9 mouse cellular contexts compared by ENCODE assay signal in the genomic region with DNA sequence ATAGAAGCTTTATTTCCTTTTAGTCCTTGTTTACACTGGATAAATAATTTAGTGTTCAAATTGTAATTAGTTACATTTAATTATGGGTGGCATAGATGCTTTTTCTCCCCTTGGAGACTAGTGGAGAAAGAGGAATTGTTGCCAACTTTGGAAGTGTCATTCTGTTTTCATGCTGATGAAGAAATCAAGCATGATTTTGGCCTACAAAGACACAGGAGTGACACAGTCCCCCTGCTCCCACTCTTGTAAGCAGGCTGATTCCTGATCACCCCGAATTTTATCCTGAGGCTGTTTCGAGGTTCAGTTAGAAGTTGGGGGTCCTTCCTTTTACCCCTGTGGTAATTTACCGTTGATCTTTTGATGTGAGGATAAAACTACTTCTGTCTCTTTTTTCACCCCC. TPM values are rescaled to one million over a fixed set of nuclear protein-coding genes. Genes with fewer than 3 reads are reported as not detected.
DNase-seq lines count a peak whose midpoint lies in the region; ATAC-seq and TF ChIP-seq lines count a peak whose summit lies in the region.
"Had no signal": no experiment of that assay in that cellular context is flagged by ENCODE, and none has a peak within 500 bp of the region (broad histone marks: within the 10 kb centered on the region; RNA-seq: fewer than 3 reads in every experiment).

No protein-coding gene starts in this region.

- no peak overlapping the region for H3K27ac ChIP-seq in heart, embryonic 10.5 days
- H3K27ac ChIP-seq in MEL (ENCODE audit: control insufficient read depth, low read depth, low read length), result no peak overlapping the region
- H3K27ac ChIP-seq in hindbrain, embryonic 11.5 days (ENCODE audit: low read depth, low read length), result no peak overlapping the region
- H3K27ac ChIP-seq in midbrain, embryonic 10.5 days (replicated peaks), result no peak overlapping the region

- no peak for TF ChIP-seq POLR2A in MEL (IDR thresholded peaks at IDR 0.05; ENCODE audit: control insufficient read depth in 1 of 2, insufficient read depth in 1 of 2, low read depth in 1 of 2, low read length in 2 of 2, poor library complexity in 1 of 2)

- peaks cover 67% of the 10 kb centered on the region for H3K79me2 ChIP-seq in MEL (ENCODE audit: control insufficient read depth, insufficient read depth, low read length, poor library complexity)

- peaks cover 4% of the 10 kb centered on the region; the same call in 1 of the 2 replicates for H3K27me3 ChIP-seq in heart, embryonic 10.5 days (ENCODE audit: insufficient read depth, poor library complexity, severe bottlenecking)
- H3K27me3 ChIP-seq in MEL (ENCODE audit: control insufficient read depth in 1 of 2, insufficient read depth in 2 of 2, low read length in 2 of 2), result no peaks in the 10 kb centered on the region
- no peaks in the 10 kb centered on the region for H3K27me3 ChIP-seq in hindbrain, embryonic 11.5 days (ENCODE audit: control insufficient read depth, insufficient read depth, low read length)
- H3K27me3 ChIP-seq in midbrain, embryonic 10.5 days (ENCODE audit: low read depth, poor library complexity, severe bottlenecking), result peaks cover 19% of the 10 kb centered on the region

- H3K9ac ChIP-seq in MEL (ENCODE audit: control insufficient read depth, low read depth, low read length, poor library complexity, severe bottlenecking), result peak overlapping the region; percentile 86
- H3K9ac ChIP-seq in hindbrain, embryonic 11.5 days (ENCODE audit: low read depth, low read length), result peak overlapping the region; percentile 82; the same call in 1 of the 2 replicates

- H3K4me1 ChIP-seq in heart, embryonic 10.5 days, result peaks cover 46% of the 10 kb centered on the region
- peaks cover 26 to 27% of the 10 kb centered on the region in 2 experiments for H3K4me1 ChIP-seq in MEL (ENCODE audit: control insufficient read depth in 1 of 2, insufficient read depth in 2 of 2, low read length in 2 of 2)
- H3K4me1 ChIP-seq in hindbrain, embryonic 11.5 days (replicated peaks; ENCODE audit: control insufficient read depth, insufficient read depth, low read length), result peaks cover 9% of the 10 kb centered on the region
- peaks cover 66% of the 10 kb centered on the region for H3K4me1 ChIP-seq in midbrain, embryonic 10.5 days

- TF ChIP-seq EP300 in MEL (IDR thresholded peaks at IDR 0.05; ENCODE audit: low read depth in 1 of 2, low read length in 2 of 2), result no peak

- no peak for TF ChIP-seq CTCF in MEL (IDR thresholded peaks at IDR 0.05 in 2 of 3, conservative IDR thresholded peaks at IDR 0.05 in 1 of 3; ENCODE audit: control insufficient read depth in 1 of 3, insufficient read depth in 1 of 3, low read depth in 2 of 3, low read length in 3 of 3, poor library complexity in 1 of 3, severe bottlenecking in 1 of 3)

- no peak for TF ChIP-seq RAD21 in MEL (IDR thresholded peaks at IDR 0.05; ENCODE audit: low read depth, low read length)

- peak overlapping the region; percentile 86 for H3K4me3 ChIP-seq in heart, embryonic 10.5 days
- peak overlapping the region; percentile 86 to 96 for H3K4me3 ChIP-seq in MEL (ENCODE audit: control insufficient read depth in 1 of 2, insufficient read depth in 1 of 2, low read depth in 2 of 2, low read length in 2 of 2)
- H3K4me3 ChIP-seq in hindbrain, embryonic 11.5 days (ENCODE audit: low read depth, low read length), result peak overlapping the region; percentile 79
- H3K4me3 ChIP-seq in midbrain, embryonic 10.5 days, result peak overlapping the region; percentile 87

- H3K36me3 ChIP-seq in heart, embryonic 10.5 days, result no peaks in the 10 kb centered on the region
- peaks cover 0 to 41% of the 10 kb centered on the region in 2 experiments; a peak in 2 of 4 replicates for H3K36me3 ChIP-seq in MEL (ENCODE audit: control insufficient read depth in 1 of 2, insufficient read depth in 2 of 2, low read length in 2 of 2)
- no peaks in the 10 kb centered on the region for H3K36me3 ChIP-seq in hindbrain, embryonic 11.5 days (ENCODE audit: control insufficient read depth, insufficient read depth, low read length)
- H3K36me3 ChIP-seq in midbrain, embryonic 10.5 days, result no peaks in the 10 kb centered on the region

- no peak for DNase-seq in heart, embryonic 10.5 days (ENCODE audit: low spot score)
- DNase-seq in heart, postnatal 4 days, result no peak
- no peak for DNase-seq in MEL (ENCODE audit: low read depth, low spot score)
- DNase-seq in hindbrain, embryonic 11.5 days (ENCODE audit: low spot score), result no peak
- no peak for DNase-seq in midbrain, embryonic 10.5 days (ENCODE audit: low spot score)
- no peak for DNase-seq in adrenal gland, adult 8-10 months
- DNase-seq in right cerebral cortex, postnatal 14 days, result no peak
- no peak for DNase-seq in frontal cortex, postnatal 14 days (ENCODE audit: low spot score in 2 of 2)
- DNase-seq: left cerebral cortex, postnatal 4 days had no signal

- peak overlapping the region; percentile 74 for H3K4me2 ChIP-seq in hindbrain, embryonic 11.5 days (replicated peaks; ENCODE audit: low read depth, low read length)

- WGBS in heart, embryonic 10.5 days, result 55% methylated on average over 3 of the region's 3 CpGs
- WGBS in hindbrain, embryonic 11.5 days, result 42% methylated on average over 3 of the region's 3 CpGs
- WGBS in midbrain, embryonic 10.5 days, result 46% methylated on average over 3 of the region's 3 CpGs

- H3K9me3 ChIP-seq in heart, embryonic 10.5 days, result no peaks in the 10 kb centered on the region
- no peaks in the 10 kb centered on the region for H3K9me3 ChIP-seq in MEL (replicated peaks; ENCODE audit: insufficient read depth, low read length)
- H3K9me3 ChIP-seq in hindbrain, embryonic 11.5 days (ENCODE audit: control insufficient read depth, low read length), result no peaks in the 10 kb centered on the region
- no peaks in the 10 kb centered on the region for H3K9me3 ChIP-seq in midbrain, embryonic 10.5 days (replicated peaks)

- no peak for ATAC-seq in hindbrain, embryonic 11.5 days (ENCODE audit: low FRiP score)

TF ChIP-seq in MEL, 35 proteins besides CTCF, POLR2A, EP300 and RAD21:
- TF ChIP-seq SMC3 (IDR thresholded peaks at IDR 0.05; ENCODE audit: low read depth, low read length) (no peak), CHD1 (IDR thresholded peaks at IDR 0.05; ENCODE audit: low read depth, low read length) (no peak), ZNF384 (IDR thresholded peaks at IDR 0.05; ENCODE audit: low read depth, low read length) (no peak), TCF12 (IDR thresholded peaks at IDR 0.05; ENCODE audit: low read depth, low read length) (no peak), CHD2 (IDR thresholded peaks at IDR 0.05; ENCODE audit: low read length) (no peak)

RNA-seq across cellular contexts. Expression of gene Med13l, which starts 1.7 kb away (rescaled TPM):
- 9.0 and 10.0 TPM in 2 replicates for polyA plus RNA-seq in heart, embryonic 10.5 days (2016; fragmentation: Nextera tagmentation; extraction: Ambion mirVana)
- total RNA-seq in heart, postnatal 4 days (2021), result 10 to 100 TPM; 38.5 to 40.9 TPM
- total RNA-seq in MEL (2012; rRNA removed), result 13.4 and 13.8 TPM in 2 replicates
- 10 to 100 TPM in 1 of 2 experiments, not detected in 1; 16.1 TPM for polyA plus RNA-seq in MEL (2012; ENCODE audit: insufficient read depth in 1 of 2, insufficient read length in 2 of 2, low read depth in 1 of 2, low replicate concordance in 2 of 2, missing spikeins in 1 of 2)
- polyA plus RNA-seq in hindbrain, embryonic 11.5 days (2014; fragmentation: Nextera tagmentation; extraction: Ambion mirVana), result 12.5 and 16.1 TPM in 2 replicates
- 9.9 TPM in 2 replicates for polyA plus RNA-seq in midbrain, embryonic 10.5 days (2016; fragmentation: Nextera tagmentation; extraction: Ambion mirVana)
- 10 to 100 TPM; 30.6 to 46.4 (median 40.2) TPM for total RNA-seq in adrenal gland, adult 8-10 months (2022)
